Mouse (Mus musculus) gastrocnemius, postnatal 36 days (tissue): ENCODE data around the gene Il21r. TPM values are rescaled to one million over a fixed set of nuclear protein-coding genes. Genes with fewer than 3 reads are reported as not detected.

ENCODE experiments used
- DNase-seq, 2 experiments: peaks; one replicate each; pipeline ENCODE4 v3.0.0; 2022
- intact Hi-C: fragments of 180-260 bp; cut with DNase I; formaldehyde crosslinking; loops from one replicate; pipeline ENCODE4 v1.15.1; 2025
- total RNA-seq, 2 experiments: library from RNA; stranded (reverse); gene quantifications; 2 replicates each; pipeline ENCODE4 v1.2.3; 2021

Gene Il21r
- total RNA-seq, 2 experiments from 2014 or later = 0.59 TPM; not detected in 1

GRCm38 (mm10) chr7:125573849-125574248 is 29.4 kb upstream of the Il21r start:
- DNase-seq = no peak
- intact Hi-C loops = no loop called here

- intact Hi-C loops = no loop called here
Observed at GRCm38 (mm10) chr7:125574832-125575231, 28.4 kb upstream of the Il21r start.

GRCm38 (mm10) chr7:125575738-125576540 is 27.3 kb upstream of the Il21r start:
- no peak for DNase-seq
- intact Hi-C loops = no loop called here

More at GRCm38 (mm10) chr7:125574832-125575231, 28.4 kb upstream of the Il21r start:
- no peak for DNase-seq

GRCm38 (mm10) chr7:125576982-125577381 is 26.2 kb upstream of the Il21r start:
- peak in 1 of 2 experiments; percentile 65 for DNase-seq
- intact Hi-C loops = no loop called here

GRCm38 (mm10) chr7:125577486-125578088 is 25.6 kb upstream of the Il21r start:
- DNase-seq = no peak
- intact Hi-C loops = no loop called here

- DNase-seq = no peak
- intact Hi-C loops = no loop called here
Observed at GRCm38 (mm10) chr7:125578106-125578505, 25.1 kb upstream of the Il21r start.

- intact Hi-C loops = loop anchor here (2.0 to 5.0 kb wide), 2 partner anchors 107 to 157 kb away; no protein-coding TSS in a partner anchor
- DNase-seq = no peak
Observed at GRCm38 (mm10) chr7:125579545-125580219, 23.5 kb upstream of the Il21r start.

GRCm38 (mm10) chr7:125580220-125580549 is 23.0 kb upstream of the Il21r start:
- DNase-seq = no peak
- intact Hi-C loops = loop anchor here (2.0 to 5.0 kb wide), 2 partner anchors 107 to 158 kb away; no protein-coding TSS in a partner anchor

- no peak for DNase-seq
- intact Hi-C loops = loop anchor here (2.0 to 5.0 kb wide), 2 partner anchors 108 to 158 kb away; no protein-coding TSS in a partner anchor
Observed at GRCm38 (mm10) chr7:125580625-125581316, 22.5 kb upstream of the Il21r start.

- intact Hi-C loops = loop anchor here (2.0 to 5.0 kb wide), 2 partner anchors 108 to 159 kb away; no protein-coding TSS in a partner anchor
- peak; percentile 85 to 89 for DNase-seq
Observed at GRCm38 (mm10) chr7:125581317-125581672, 21.9 kb upstream of the Il21r start.

- DNase-seq = no peak
- intact Hi-C loops = loop anchor here (5.0 kb wide), 1 partner anchor 161 kb away; no protein-coding TSS in a partner anchor
Observed at GRCm38 (mm10) chr7:125583325-125584004, 19.8 kb upstream of the Il21r start.

GRCm38 (mm10) chr7:125584005-125584369 is 19.2 kb upstream of the Il21r start:
- DNase-seq = no peak
- intact Hi-C loops = loop anchor here (5.0 kb wide), 1 partner anchor 162 kb away; no protein-coding TSS in a partner anchor

- DNase-seq = no peak
- intact Hi-C loops = no loop called here
Observed at GRCm38 (mm10) chr7:125586355-125586754, 16.9 kb upstream of the Il21r start.

GRCm38 (mm10) chr7:125588721-125589120 is 14.5 kb upstream of the Il21r start:
- intact Hi-C loops = no loop called here
- no peak for DNase-seq

GRCm38 (mm10) chr7:125589896-125590295 is 13.3 kb upstream of the Il21r start:
- DNase-seq = no peak
- intact Hi-C loops = no loop called here

- DNase-seq = no peak
- intact Hi-C loops = no loop called here
Observed at GRCm38 (mm10) chr7:125593831-125594230, 9.4 kb upstream of the Il21r start.

GRCm38 (mm10) chr7:125596406-125596805 is 6.8 kb upstream of the Il21r start:
- intact Hi-C loops = no loop called here
- no peak for DNase-seq

GRCm38 (mm10) chr7:125597083-125597482 is 6.1 kb upstream of the Il21r start:
- intact Hi-C loops = no loop called here
- DNase-seq = no peak

- intact Hi-C loops = no loop called here
- DNase-seq = no peak
Observed at GRCm38 (mm10) chr7:125597516-125598347, 5.5 kb upstream of the Il21r start.
